10 mouse cellular contexts compared by ENCODE assay signal in the genomic region with DNA sequence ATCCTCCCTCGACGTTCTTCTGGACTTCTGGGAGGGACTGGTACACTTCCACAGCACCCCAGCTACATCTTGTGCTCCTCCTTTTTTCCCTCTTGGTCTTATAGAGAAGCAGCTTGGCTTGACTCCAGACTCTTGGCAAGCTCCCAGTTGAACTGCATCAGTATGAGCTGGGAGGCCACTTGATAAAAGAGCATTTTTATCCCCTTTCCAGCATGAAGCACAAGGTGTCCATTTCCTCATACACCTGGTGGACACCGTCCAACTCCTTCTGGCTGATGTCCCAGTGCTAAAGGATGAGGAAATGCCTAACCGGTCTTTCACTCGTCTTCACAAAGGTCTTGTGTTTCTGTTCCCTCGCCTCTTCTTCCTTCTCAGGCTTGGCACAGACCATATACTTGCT.
DNase-seq lines count a peak whose midpoint lies in the region; ATAC-seq and TF ChIP-seq lines count a peak whose summit lies in the region.
"Had no signal": no experiment of that assay in that cellular context is flagged by ENCODE, and none has a peak within 500 bp of the region (broad histone marks: within the 10 kb centered on the region; RNA-seq: fewer than 3 reads in every experiment).

No protein-coding gene starts in this region.

- no peak for TF ChIP-seq CTCF in heart, adult 2 months (IDR thresholded peaks at IDR 0.05)

- no peak for TF ChIP-seq EP300 in heart, adult 2 months (IDR thresholded peaks at IDR 0.05; ENCODE audit: insufficient read depth, low read depth, low read length)

- H3K9me3 ChIP-seq in heart, embryonic 10.5 days, result no peaks in the 10 kb centered on the region
- H3K9me3 ChIP-seq in lung, embryonic 15.5 days, result no peaks in the 10 kb centered on the region
- H3K9me3 ChIP-seq: midbrain, embryonic 10.5 days had no signal

- peak; percentile 10 to 25 for DNase-seq in heart, adult 2 months
- DNase-seq in heart, embryonic 10.5 days (ENCODE audit: low spot score), result no peak
- peak; percentile 33 for DNase-seq in 3T3-L1 (ENCODE audit: low read depth, low spot score)
- no peak for DNase-seq in B cell, adult 2 months
- no peak for DNase-seq in layer of hippocampus, postnatal 36 days
- no peak for DNase-seq in embryo, embryonic 9.5 days (ENCODE audit: extremely low spot score)
- DNase-seq: right cerebral cortex, adult 18-20 months had no signal

- intact Hi-C loops in heart, adult 2 months (cut with DNase I), result no loop called here

- WGBS in heart, adult 2 months, result 43% methylated on average over 6 of the region's 6 CpGs
- 87% methylated on average over 6 of the region's 6 CpGs for WGBS in heart, embryonic 10.5 days
- WGBS in lung, embryonic 15.5 days, result 50% methylated on average over 6 of the region's 6 CpGs

- peak; percentile 75 for ATAC-seq in cerebellum, adult (ENCODE audit: insufficient number of reproducible peaks, low FRiP score, low TSS enrichment)
- ATAC-seq in lung, embryonic 15.5 days (ENCODE audit: borderline replicate concordance, extremely low read depth, low FRiP score, low TSS enrichment), result peak; percentile 67; the same call in 1 of the 2 replicates

- H3K36me3 ChIP-seq in heart, adult 2 months (ENCODE audit: control insufficient read depth, insufficient read depth, low read length), result no peaks in the 10 kb centered on the region; the same call in none of the 2 replicates
- 0 out of 2 replicates have a peak, but pooled peaks cover 4% of the 10 kb centered on the region for H3K36me3 ChIP-seq in heart, embryonic 10.5 days
- H3K36me3 ChIP-seq in lung, embryonic 15.5 days, result no peaks in the 10 kb centered on the region

- no peak overlapping the region for H3K27ac ChIP-seq in heart, adult 2 months
- no peak overlapping the region for H3K27ac ChIP-seq in heart, embryonic 10.5 days
- 0 out of 2 replicates have a peak overlapping the region, but pooled peaks have one; percentile 5 for H3K27ac ChIP-seq in lung, embryonic 15.5 days
- H3K27ac ChIP-seq: midbrain, embryonic 10.5 days had no signal

- H3K4me3 ChIP-seq in heart, adult 2 months, result no peak overlapping the region
- no peak overlapping the region for H3K4me3 ChIP-seq in heart, embryonic 10.5 days
- no peak overlapping the region for H3K4me3 ChIP-seq in lung, embryonic 15.5 days
- H3K4me3 ChIP-seq: midbrain, embryonic 10.5 days had no signal

- no peak for TF ChIP-seq POLR2A in heart, adult 2 months (IDR thresholded peaks at IDR 0.05; ENCODE audit: insufficient read depth, low read depth, low read length)

- no peaks in the 10 kb centered on the region; the same call in none of the 2 replicates for H3K4me1 ChIP-seq in heart, adult 2 months (ENCODE audit: control insufficient read depth, insufficient read depth, low read length)
- H3K4me1 ChIP-seq in heart, embryonic 10.5 days, result peaks cover 3% of the 10 kb centered on the region; the same call in 1 of the 2 replicates
- H3K4me1 ChIP-seq in lung, embryonic 15.5 days, result peaks cover 6% of the 10 kb centered on the region; the same call in 1 of the 2 replicates
- H3K4me1 ChIP-seq: midbrain, embryonic 10.5 days had no signal

- H3K4me2 ChIP-seq in lung, embryonic 15.5 days, result no peak overlapping the region

- no peak overlapping the region for H3K9ac ChIP-seq in heart, adult 2 months (ENCODE audit: low read depth, low read length)
- no peak overlapping the region for H3K9ac ChIP-seq in lung, embryonic 15.5 days

- H3K79me2 ChIP-seq in heart, adult 2 months (replicated peaks; ENCODE audit: control insufficient read depth, insufficient read depth, low read length), result no peaks in the 10 kb centered on the region

- H3K27me3 ChIP-seq in heart, adult 2 months (ENCODE audit: control insufficient read depth, insufficient read depth, low read length), result no peaks in the 10 kb centered on the region
- no peaks in the 10 kb centered on the region for H3K27me3 ChIP-seq in heart, embryonic 10.5 days (ENCODE audit: insufficient read depth, poor library complexity, severe bottlenecking)
- H3K27me3 ChIP-seq in lung, embryonic 15.5 days, result no peaks in the 10 kb centered on the region

Comparison
In these comparisons a context has a peak if more than half of its experiments do, and no peak if none do; other contexts are left out.
1. DNase-seq: peak in heart, adult 2 months (2 of 2) and 3T3-L1 (single experiment); none in heart, embryonic 10.5 days (single experiment), B cell, adult 2 months (0 of 2), layer of hippocampus, postnatal 36 days (0 of 2) and embryo, embryonic 9.5 days (single experiment).